Mouse (Mus musculus) skeletal muscle tissue, adult 2 months (tissue): Measurements from ENCODE around the gene Rnf123.

Experiments
- DNase-seq: peaks from one replicate; pipeline ENCODE4 v3.0.0-alpha.2; 2012; ENCODE audit warnings: low read depth, low spot score

The Rnf123 gene

GRCm38 (mm10) chr9:108104766-108105548 is 21.8 kb upstream of the Rnf123 start:
- no peak for DNase-seq

DNA sequence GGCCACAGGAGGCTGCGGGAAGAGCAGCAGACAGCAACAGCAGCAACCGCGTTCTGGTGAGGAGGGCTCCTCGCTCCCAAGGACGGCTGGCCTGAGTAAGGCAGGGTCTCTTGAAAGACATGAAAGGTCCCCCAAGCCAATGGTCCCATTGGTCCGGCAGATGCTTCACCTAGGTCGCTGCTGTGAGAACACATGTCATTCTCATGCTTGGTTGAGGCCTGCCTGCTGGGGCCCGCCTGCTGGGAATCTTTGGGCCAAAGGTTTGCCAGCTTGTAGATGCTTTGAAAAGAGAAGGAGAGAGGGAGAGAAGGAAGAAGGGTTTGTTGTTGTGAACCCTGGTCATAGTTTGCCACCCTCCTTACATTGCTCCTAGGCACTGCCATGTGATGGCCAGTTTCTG is 16.5 kb upstream of the Rnf123 start:
- DNase-seq = no peak

- DNase-seq = no peak
These were observed 13.0 kb upstream of the Rnf123 start for GRCm38 (mm10) chr9:108095949-108096712.

DNA sequence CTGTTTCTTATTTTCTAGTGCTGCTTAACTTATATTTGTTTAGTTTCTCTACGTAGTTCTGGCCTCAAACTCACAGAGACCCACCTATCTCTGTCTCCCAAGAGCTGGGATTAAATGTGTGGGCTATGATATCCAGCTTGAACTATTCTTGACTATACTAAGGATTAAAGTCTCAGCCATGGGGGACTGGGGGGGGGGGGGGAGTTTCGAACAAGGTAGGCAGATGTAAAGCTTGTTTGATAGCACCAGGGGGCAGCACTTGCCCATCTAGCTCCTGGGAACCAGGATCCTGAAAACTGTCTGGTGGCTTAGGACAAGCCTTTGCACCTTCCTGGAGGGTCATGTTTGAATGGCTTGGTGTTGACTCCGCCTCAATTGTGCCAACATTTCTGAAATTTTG is 12.4 kb upstream of the Rnf123 start:
- DNase-seq = peak; percentile 79

DNA sequence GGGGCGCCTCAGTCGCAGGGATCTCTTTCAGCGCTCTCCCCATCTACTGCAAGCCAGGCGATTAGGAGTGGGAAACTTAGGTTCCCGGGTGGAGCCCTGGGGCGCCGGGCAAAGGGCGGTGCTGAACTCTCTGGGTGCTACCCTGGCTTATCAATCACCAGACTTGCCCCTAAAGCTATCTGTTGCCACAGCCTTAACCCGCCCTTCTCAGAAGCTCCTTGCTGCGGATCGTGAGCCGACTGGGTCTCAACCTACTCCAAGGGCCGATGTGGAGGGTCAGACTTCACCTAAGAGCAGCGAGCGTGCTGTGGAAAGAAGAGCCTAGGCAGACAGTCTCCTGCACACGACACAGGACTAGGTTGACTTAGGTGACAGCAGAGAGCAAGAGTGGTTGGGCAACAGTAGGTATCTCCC is 11.9 kb upstream of the Rnf123 start:
- peak; percentile 38 for DNase-seq

- peak; percentile 93 for DNase-seq
These were observed 11.2 kb upstream of the Rnf123 start, which contains the start of gene Apeh for GRCm38 (mm10) chr9:108094184-108094941. Gene Apeh, minus strand, starts transcription at chr9:108094606.

- no peak for DNase-seq
These were observed 10.4 kb upstream of the Rnf123 start for GRCm38 (mm10) chr9:108093586-108093985.

GRCm38 (mm10) chr9:108090611-108091120 is 7.5 kb upstream of the Rnf123 start:
- DNase-seq = no peak

- no peak for DNase-seq
These were observed 2.1 kb upstream of the Rnf123 start for GRCm38 (mm10) chr9:108085261-108085660.

GRCm38 (mm10) chr9:108083561-108083960 is 415 bp upstream of the Rnf123 start:
- no peak for DNase-seq

- no peak for DNase-seq
These were observed 597 bp downstream of the Rnf123 start for GRCm38 (mm10) chr9:108082549-108082948.

- DNase-seq = no peak
These were observed 3.0 kb downstream of the Rnf123 start, which contains the start of gene Mst1 for GRCm38 (mm10) chr9:108080168-108080567. Gene Mst1, plus strand, starts transcription at chr9:108080436.

DNA sequence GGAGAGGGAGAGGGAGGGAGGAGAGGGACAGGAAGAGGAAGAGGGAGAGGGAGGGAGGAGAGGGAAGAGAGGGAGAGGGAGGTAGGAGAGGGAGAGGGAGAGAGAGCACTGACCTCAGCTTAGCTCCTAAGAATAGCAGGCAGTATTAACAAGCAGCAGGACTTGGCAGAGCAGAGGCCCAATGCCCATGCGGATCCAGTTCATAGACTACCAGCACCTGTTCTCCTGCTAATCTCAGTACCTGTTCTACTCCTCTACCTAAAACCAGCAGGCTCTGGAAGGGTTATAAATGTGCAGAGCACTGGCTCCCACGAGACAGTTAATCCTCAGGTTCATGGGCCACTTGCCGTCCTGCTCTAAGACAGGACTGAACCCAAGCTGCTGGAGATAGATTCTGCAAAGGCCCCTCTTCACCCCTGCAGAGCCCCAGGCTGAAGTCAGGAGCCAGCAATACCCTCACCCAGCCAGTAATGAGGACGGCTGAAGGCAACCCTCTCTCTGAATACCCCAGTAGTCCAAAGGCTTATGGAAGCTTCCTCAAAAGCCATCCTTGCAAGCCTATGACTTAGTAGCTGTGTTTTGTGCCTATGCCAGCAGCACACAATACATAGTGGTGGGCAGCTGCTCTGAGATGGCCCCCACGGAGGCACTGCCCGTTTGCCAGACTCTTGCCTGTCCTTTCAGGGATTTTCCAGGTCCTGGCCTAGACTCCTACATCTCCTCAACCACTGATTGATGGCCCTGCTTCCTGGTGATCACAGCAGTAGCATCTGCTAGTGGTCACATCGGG is 9.8 kb downstream of the Rnf123 start:
- peak; percentile 83 for DNase-seq

DNA sequence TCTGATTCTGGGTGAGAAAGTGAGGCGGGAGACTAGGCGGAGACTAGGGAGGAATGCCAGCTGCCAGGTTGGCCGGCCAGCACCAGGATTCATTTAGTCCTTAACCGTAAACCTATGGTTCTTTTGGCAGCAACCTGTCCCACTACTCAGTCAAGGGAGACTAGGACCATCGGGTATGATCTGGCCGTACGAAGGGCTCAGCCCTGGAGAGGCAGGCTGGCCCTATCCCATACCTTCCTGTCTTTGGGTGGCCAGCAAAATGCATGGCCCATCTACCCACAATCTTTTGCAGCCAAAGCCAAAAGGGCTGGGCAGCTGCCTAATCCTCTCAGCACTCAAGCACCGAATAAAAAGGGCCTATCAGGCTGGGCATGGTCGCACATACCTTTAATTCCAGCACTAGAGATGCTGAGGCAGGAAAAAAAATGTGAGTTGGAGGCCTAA is 10.6 kb downstream of the Rnf123 start:
- DNase-seq = no peak

DNA sequence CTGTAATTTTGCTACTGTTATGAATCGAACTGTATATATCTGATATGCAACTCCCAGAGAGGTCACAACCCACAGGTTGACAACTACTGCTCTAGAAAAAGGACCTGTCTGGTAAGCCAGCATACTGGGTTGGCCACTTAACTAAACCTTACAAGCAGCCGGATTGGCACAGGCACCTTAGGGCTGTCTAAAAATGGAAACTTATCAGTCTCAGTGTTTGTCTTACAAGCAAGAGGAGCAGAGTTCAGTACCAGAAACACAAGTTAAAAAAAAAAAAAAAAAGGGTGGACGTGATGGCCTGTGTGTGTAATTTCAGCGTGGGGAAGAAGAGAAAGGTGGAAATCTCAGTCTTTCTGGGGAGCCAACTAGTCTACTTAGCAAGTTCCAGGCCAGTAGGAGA is 11.3 kb downstream of the Rnf123 start:
- DNase-seq = no peak

DNA sequence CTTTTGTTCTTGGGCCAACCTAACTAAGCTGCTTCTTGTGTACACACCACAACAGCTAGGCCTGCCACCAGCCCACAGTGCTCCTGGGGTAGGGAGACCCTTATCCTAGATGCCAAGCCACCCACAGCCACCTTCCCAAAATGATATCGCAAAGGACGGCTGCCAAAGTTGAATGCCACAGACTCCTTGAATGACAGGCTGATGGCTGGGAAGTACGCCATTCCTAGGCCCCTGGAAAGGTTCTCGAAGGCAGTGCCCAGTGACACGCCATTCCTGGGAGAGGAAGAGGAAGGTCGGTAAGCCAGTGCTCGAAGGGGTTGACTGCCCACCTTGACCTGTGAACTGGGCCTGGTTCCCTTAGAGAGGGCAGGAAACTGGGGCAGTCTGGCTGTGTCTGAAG is 13.6 kb downstream of the Rnf123 start:
- DNase-seq = no peak

GRCm38 (mm10) chr9:108069007-108069406 is 14.1 kb downstream of the Rnf123 start:
- DNase-seq = no peak

DNA sequence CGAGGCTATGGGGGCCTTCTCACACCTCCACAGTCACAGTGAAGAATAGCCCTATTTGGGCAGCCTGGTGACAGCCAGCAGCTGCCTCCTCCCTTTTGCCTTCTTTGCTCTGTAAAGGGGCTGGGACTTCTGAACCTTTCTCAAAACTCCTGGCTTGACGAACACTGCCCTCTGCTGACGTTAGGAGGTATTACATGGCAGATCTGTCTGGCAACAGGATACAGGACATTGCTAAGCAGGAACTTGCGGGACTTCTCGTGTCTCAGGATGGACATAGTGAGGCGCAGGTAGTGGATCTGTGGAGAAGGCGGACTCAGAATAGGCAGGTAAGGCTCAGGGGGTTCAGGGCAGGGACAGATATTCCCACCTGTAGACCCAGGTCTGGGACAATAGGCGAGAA is 15.2 kb downstream of the Rnf123 start:
- DNase-seq = peak; percentile 90

DNA sequence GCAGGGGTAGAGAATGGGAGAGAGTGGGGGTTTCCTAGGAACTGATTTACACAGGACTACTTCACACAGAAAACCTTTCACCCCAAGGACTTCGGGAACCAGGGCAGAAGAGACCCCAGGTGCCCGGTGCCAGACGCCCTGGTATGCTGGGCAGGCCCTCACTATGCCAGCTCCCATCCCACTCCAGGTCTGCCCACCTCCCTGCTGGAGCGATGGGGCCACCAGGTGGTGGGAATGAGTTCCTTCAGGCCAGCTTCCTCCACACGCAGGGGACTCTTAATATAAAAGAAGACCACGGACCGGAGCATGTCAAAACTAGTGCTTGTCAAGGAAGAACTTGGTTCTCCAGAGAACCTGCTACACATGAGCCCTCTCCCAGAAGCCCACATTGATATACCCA is 15.9 kb downstream of the Rnf123 start:
- no peak for DNase-seq

- peak; percentile 88 for DNase-seq
These were observed 17.6 kb downstream of the Rnf123 start for GRCm38 (mm10) chr9:108065491-108066011.

DNA sequence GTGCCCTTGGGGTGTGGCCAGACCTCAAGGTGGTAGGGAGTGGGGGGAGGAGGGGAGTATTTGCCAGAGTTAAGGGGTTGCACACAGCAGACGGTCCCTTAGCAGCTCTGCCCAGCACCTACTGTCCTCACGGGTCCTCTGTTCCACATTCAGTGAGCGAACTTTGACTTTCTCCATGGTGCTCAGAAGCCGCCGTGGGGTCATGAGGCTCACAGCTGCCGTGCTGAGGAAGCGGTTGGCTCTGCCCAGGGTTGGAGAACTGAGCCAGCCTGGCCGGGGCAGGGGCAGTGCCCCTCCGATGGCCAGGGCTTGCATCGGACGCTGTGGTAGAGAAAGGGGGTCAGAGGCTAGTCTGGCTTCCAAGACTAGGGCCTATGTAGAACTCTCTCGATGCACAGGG is 19.8 kb downstream of the Rnf123 start:
- no peak for DNase-seq
